Mouse (Mus musculus) kidney, embryonic 14.5 days (tissue): Measurements from ENCODE around the gene Tmc8. TPM values are rescaled to one million over a fixed set of nuclear protein-coding genes. Genes with fewer than 3 reads are reported as not detected.
"Not testable (repeated sequence)": the region's sequence is repeated elsewhere in the genome, so short reads cannot be mapped to it uniquely, and the experiment has no call there.

Source experiments
- ATAC-seq: fragments of 200-750 bp; cut with Nextera tagmentation; 2 replicates; pipeline ENCODE4 v1.8.0; 2017; ENCODE audit warnings: moderate number of reproducible peaks, mild to moderate bottlenecking, moderate TSS enrichment, moderate library complexity; ENCODE audit not compliant: low FRiP score, low TSS enrichment
- H3K27ac ChIP-seq: fragments of 300-500 bp; sonication (generic); 2 replicates; pipeline ENCODE4 v1.5.1; 2014; ENCODE audit warnings: low read depth, mild to moderate bottlenecking, low read length, moderate library complexity, mixed read lengths
- H3K27me3 ChIP-seq: fragments of 300-500 bp; sonication (generic); 2 replicates; pipeline ENCODE4 v1.6.1; 2014; ENCODE audit warnings: mild to moderate bottlenecking, low read length; ENCODE audit not compliant: control insufficient read depth, insufficient read depth
- H3K36me3 ChIP-seq: fragments of 300-500 bp; sonication (generic); 2 replicates; pipeline ENCODE4 v1.6.1; 2014; ENCODE audit warnings: low read length, mixed read lengths; ENCODE audit not compliant: control insufficient read depth, insufficient read depth
- H3K4me1 ChIP-seq: fragments of 300-500 bp; sonication (generic); 2 replicates; pipeline ENCODE4 v1.6.1; 2014; ENCODE audit warnings: low read length, mixed read lengths; ENCODE audit not compliant: control insufficient read depth, insufficient read depth
- H3K4me2 ChIP-seq: fragments of 300-500 bp; sonication (generic); replicated peaks from 2 replicates; pipeline ENCODE4 v1.6.1; 2014; ENCODE audit warnings: low read depth, mild to moderate bottlenecking, low read length
- H3K4me3 ChIP-seq: fragments of 300-500 bp; sonication (generic); 2 replicates; pipeline ENCODE4 v1.5.1; 2014; ENCODE audit warnings: mild to moderate bottlenecking, low read length
- H3K9ac ChIP-seq: fragments of 300-500 bp; sonication (generic); 2 replicates; pipeline ENCODE4 v1.6.1; 2014; ENCODE audit warnings: low read depth, mild to moderate bottlenecking, low read length, moderate library complexity
- H3K9me3 ChIP-seq: fragments of 300-500 bp; sonication (generic); 2 replicates; pipeline ENCODE4 v1.6.1; 2016; ENCODE audit warnings: low read length; ENCODE audit not compliant: control insufficient read depth
- WGBS: fragments of 180-500 bp; shearing (Covaris S2); extraction: QIAGEN DNeasy Blood & Tissue Kit; methylation state at CpG from one replicate; pipeline ENCODE4 v1.1.7; 2014; 5-methylcytosine and 5-hydroxymethylcytosine counted together
- polyA plus RNA-seq: library from polyadenylated mRNA; unstranded; fragments of >200 nt; fragmentation: Nextera tagmentation; extraction: Ambion mirVana; gene quantifications from 2 replicates; pipeline ENCODE4 v1.2.1, GENCODE M21; 2014

Tmc8 gene
- polyA plus RNA-seq, 1 experiment from 2014 or later = 3.4 TPM

DNA sequence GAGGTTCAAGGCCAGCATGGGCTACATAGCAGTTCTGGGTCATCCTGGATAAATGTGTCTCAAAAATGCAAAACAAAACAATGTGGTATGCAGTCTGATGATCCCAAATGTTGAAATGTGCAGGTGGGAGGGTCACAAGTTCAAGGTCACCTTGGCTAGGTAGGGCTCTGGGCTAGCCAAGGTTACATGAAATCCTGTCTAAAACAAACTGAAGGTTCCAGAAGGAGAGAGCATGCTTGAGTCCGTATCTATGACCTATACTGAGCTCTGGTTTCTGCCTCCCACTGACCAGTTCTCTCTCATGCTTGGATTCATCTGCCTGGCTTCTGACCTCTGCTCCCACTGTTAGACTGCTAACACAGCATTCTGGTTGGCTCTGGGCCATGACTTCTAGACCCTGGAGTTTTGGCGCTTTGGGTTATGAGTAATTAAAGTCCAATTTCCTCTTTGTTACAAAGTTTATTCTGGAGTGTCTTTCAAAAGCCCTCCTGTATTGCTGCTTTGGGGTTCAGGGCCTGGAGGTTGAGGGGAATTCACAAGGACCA lies 47.9 kb downstream of the Tmc8 start:
- Histone ChIP-seq H3K27me3 (no peaks in the 10 kb centered on the region), H3K4me2 (no peak overlapping the region), H3K27ac (peak overlapping the region; percentile 59), H3K4me3 (no peak overlapping the region), H3K9me3 (no peaks in the 10 kb centered on the region), H3K4me1 (peaks cover 46% of the 10 kb centered on the region), H3K9ac (no peak overlapping the region), H3K36me3 (no peaks in the 10 kb centered on the region)
- 25% methylated on average over 2 of the region's 2 CpGs for WGBS
- no peak for ATAC-seq

DNA sequence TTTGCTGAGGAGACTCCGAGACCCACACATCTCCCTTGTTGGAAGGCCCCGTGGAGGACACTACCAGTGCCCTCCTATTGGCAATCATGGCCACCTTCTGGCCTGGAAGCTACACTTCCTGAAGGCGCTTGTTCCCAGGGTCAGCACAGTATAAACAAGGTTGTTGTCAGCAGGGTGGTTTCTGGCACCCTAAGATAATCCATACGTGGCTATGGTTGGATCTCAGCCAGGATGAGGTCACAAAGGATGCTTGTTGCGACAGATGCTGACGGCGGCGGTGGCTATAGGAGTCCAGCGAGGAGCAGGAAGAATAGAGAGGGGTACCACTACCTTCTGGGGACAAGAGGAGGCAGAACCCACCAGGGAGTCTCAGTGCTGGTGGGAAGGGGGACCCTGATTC lies 48.5 kb downstream of the Tmc8 start:
- H3K9ac ChIP-seq = no peak overlapping the region
- no peaks in the 10 kb centered on the region for H3K27me3 ChIP-seq
- no peaks in the 10 kb centered on the region for H3K36me3 ChIP-seq
- H3K4me3 ChIP-seq = no peak overlapping the region
- H3K9me3 ChIP-seq = no peaks in the 10 kb centered on the region
- peak overlapping the region; percentile 14; the same call in 1 of the 2 replicates for H3K27ac ChIP-seq
- H3K4me2 ChIP-seq = no peak overlapping the region
- WGBS = 74% methylated on average over 9 of the region's 9 CpGs
- H3K4me1 ChIP-seq = peaks cover 40% of the 10 kb centered on the region
- no peak for ATAC-seq

DNA sequence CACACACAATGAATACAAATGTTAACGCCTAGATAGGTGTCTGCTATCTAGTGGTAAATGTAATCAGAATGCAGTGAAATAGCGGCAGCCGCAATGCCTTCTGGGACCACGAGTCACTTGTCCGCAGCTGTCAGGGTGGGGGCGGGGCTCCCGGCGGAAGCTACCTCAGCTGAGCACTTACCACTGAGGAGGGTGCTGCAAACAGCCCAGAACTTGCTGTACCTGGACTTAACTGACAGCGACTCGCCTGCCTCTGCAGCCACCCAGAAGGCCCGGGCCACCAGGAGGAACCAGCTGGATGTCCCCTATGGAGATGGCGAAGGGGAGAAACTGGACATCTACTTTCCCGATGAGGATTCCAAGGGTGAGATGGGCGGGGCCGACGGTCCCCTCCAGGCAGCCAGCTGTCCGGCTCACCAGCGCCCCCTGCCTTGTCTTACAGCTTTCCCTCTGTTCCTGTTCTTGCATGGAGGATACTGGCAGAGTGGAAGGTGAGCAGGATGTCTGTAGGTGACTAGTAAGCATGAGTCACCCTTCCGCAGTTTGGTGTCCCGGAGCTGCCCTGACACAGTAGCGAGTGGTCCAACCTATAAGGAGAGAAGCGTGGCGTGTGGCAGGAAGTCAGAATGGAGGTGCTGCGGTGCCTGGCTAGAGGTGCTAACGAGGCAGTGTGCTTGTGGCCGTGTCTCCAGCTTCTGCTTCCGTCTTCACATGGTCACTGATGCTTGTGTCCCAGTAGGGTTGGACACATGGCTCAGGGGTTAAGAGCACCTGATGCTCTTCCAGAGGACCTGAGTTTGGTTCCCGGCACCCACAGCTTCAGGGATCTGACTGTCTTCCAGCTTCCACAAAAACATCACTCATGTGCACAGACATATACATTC lies 50.5 kb downstream of the Tmc8 start:
- Histone ChIP-seq H3K9ac (peak overlapping the region; percentile 25; the same call in 1 of the 2 replicates), H3K27ac (no peak overlapping the region)

DNA sequence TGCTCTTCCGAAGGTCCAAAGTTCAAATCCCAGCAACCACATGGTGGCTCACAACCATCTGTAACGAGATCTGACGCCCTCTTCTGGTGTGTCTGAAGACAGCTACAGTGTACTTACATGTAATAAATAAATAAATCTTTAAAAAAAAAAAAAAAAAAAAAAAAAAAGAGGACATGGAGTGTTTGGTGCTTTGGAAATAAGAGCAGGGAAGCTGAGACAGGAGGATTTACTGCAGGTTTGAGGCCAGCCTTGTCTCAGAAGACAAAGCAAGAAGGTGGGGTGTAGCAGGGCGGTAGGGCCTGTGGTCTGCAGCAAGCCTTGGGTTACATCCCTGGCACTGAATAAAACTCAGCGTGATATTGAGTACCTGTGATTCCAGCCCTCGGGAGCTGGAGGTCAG lies 51.6 kb downstream of the Tmc8 start:
- not testable (repeated sequence) for H3K27me3 ChIP-seq, H3K4me3 ChIP-seq, ATAC-seq, H3K4me2 ChIP-seq, H3K27ac ChIP-seq, H3K36me3 ChIP-seq, H3K9ac ChIP-seq, H3K9me3 ChIP-seq
- H3K4me1 ChIP-seq = peaks cover 26% of the 10 kb centered on the region
- 92% methylated on average over 4 of the region's 6 CpGs for WGBS

More for the DNA sequence above, 50.5 kb downstream of the Tmc8 start:
- Histone ChIP-seq H3K4me3 (peak overlapping the region; percentile 23; the same call in 1 of the 2 replicates), H3K4me2 (peak overlapping the region; percentile 49), H3K36me3 (no peaks in the 10 kb centered on the region), H3K4me1 (peaks cover 34% of the 10 kb centered on the region), H3K9me3 (no peaks in the 10 kb centered on the region), H3K27me3 (no peaks in the 10 kb centered on the region)
- 17% methylated on average over 28 of the region's 28 CpGs for WGBS
- peak; percentile 34 for ATAC-seq

DNA sequence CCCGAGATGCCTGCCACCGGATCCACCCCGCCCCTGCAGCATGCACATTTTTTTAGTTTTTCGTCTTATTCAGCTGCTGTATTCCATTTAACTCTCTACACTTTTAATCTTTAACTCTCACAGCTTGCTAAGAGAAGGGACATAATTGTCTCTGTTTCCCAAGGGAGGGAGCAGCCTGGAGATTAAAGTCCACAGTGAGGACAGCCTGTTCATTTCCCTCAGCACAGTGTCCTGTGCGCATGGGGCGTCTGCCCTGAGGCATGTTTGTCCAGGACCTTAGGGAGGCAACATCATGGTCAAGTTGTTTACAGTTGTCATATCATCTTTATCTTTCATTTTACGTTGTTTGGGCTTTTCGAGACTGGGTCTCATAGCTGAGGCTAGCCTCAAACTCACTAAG lies 52.2 kb downstream of the Tmc8 start:
- 89% methylated on average over 8 of the region's 8 CpGs for WGBS
- Histone ChIP-seq H3K4me1 (peaks cover 21% of the 10 kb centered on the region), H3K9ac (no peak overlapping the region), H3K27ac (no peak overlapping the region), H3K4me3 (no peak overlapping the region), H3K9me3 (no peaks in the 10 kb centered on the region), H3K4me2 (no peak overlapping the region), H3K36me3 (no peaks in the 10 kb centered on the region), H3K27me3 (no peaks in the 10 kb centered on the region)
- no peak for ATAC-seq

DNA sequence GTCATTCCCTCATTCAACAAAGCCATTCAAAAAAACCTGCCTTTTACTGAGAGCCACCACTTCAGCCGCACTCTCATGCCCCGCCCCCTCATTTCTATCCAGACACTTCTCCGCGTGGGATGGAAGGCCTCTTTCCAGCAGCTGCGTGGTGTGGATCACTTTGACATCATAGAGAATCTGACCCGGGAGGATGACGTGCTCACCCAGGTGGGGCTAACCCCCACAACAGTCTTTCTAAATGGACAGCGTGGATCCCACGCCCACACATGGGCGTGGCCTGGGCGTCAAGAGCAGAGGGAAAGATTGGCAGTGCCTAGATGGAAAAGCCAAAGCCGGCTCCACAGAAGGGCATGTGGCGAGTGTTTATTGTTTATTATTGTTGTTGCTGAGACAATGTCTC lies 54.4 kb downstream of the Tmc8 start:
- no peak for ATAC-seq
- Histone ChIP-seq H3K4me1 (peaks cover 8% of the 10 kb centered on the region; the same call in 1 of the 2 replicates), H3K27me3 (no peaks in the 10 kb centered on the region), H3K36me3 (no peaks in the 10 kb centered on the region), H3K27ac (no peak overlapping the region), H3K4me2 (peak overlapping the region; percentile 34; the same call in 1 of the 2 replicates), H3K9ac (no peak overlapping the region), H3K9me3 (no peaks in the 10 kb centered on the region), H3K4me3 (no peak overlapping the region)
- 29% methylated on average over 13 of the region's 13 CpGs for WGBS

DNA sequence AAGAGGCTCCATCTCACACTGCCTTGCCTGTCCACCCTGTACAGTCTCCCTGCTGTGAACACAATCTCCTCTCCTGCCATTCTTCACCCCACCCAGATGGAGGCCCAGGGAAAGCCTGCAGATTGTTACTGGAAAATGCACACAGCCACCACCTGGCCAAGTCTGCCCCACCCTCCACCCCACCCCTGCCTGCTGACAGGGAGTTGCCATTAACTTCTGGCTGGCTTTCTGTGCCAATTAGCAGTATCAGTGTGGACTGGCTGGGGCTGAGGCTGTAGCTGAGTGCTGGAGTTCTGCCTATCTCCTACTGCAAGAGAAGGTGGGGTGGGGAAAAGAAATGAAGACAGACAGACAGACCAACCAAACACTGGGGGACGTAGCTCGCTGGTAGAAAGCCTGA lies 56.7 kb downstream of the Tmc8 start:
- Histone ChIP-seq H3K4me2 (no peak overlapping the region), H3K9me3 (no peaks in the 10 kb centered on the region), H3K4me1 (no peaks in the 10 kb centered on the region), H3K27ac (no peak overlapping the region), H3K36me3 (no peaks in the 10 kb centered on the region), H3K9ac (no peak overlapping the region), H3K4me3 (no peak overlapping the region), H3K27me3 (no peaks in the 10 kb centered on the region)
- no peak for ATAC-seq
- WGBS = 68% methylated on average over 2 of the region's 2 CpGs

DNA sequence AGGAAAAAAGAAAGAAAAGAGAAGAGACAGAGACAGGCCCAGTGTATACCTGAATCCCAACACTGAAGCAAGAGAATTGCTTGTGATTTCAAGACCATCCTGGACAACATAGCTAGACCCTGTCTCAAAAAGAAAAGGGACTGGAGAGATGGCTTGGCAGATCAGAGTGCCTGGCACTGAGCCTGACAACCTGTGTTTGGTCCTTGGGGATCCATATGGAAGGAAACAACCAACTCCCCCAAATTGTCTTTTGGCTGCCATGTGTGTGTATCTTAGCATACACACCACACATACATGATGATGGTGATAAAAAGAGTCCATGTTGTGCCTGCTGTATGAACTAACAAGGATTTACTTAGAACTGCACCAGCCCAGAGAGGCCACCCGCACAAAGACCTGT lies 57.1 kb downstream of the Tmc8 start:
- Histone ChIP-seq H3K4me3 (no peak overlapping the region), H3K9me3 (no peaks in the 10 kb centered on the region), H3K4me1 (no peaks in the 10 kb centered on the region), H3K36me3 (no peaks in the 10 kb centered on the region), H3K27ac (no peak overlapping the region), H3K4me2 (no peak overlapping the region), H3K9ac (no peak overlapping the region), H3K27me3 (no peaks in the 10 kb centered on the region)
- WGBS = 100% methylated on average over 1 of the region's 1 CpGs
- no peak for ATAC-seq

DNA sequence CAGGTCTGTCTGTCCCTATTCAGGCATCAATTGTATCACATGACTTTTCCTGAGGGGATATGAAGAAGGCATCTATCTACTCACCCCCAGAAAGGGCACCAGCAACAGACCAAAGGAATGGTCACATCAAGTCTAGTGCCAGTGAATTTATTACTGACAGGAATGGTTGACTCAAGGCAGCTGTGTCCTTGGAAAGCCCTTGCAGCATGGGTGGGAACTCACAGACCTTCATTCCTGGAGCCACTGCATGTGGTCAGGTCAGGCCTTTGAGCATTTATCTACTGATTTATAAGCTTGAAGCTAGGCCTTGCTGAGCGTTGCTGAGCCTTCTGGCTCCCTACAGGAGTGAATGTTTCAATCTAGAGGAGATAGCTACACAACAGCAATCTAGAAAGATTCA lies 59.0 kb downstream of the Tmc8 start:
- Histone ChIP-seq H3K4me1 (no peaks in the 10 kb centered on the region), H3K36me3 (no peaks in the 10 kb centered on the region), H3K4me3 (no peak overlapping the region), H3K27ac (no peak overlapping the region), H3K27me3 (no peaks in the 10 kb centered on the region), H3K9ac (no peak overlapping the region), H3K4me2 (no peak overlapping the region), H3K9me3 (no peaks in the 10 kb centered on the region)
- WGBS = 24% methylated on average over 1 of the region's 1 CpGs
- ATAC-seq = no peak
